Mouse (Mus musculus) kidney, postnatal 0 days (tissue): ENCODE measurements at regions not wholly inside any gene's neighbourhood (a gene's known extent, or its start where the extent isn't known, plus 50 kb on each side); places are given as distances from the start of the nearest gene placed in this dataset.

ENCODE experiments used
- ATAC-seq: fragments of 200-750 bp; cut with Nextera tagmentation; replicated peaks from 2 replicates; pipeline ENCODE4 v1.8.0; 2017; ENCODE audit warnings: low read depth, moderate number of reproducible peaks, moderate TSS enrichment, moderate library complexity; ENCODE audit not compliant: low FRiP score
- DNase-seq: peaks from one replicate; pipeline ENCODE4 v3.0.0-alpha.2; 2016; ENCODE audit warnings: low spot score
- H3K27ac ChIP-seq: fragments of 300-500 bp; sonication (generic); 2 replicates; pipeline ENCODE4 v1.5.1; 2014; ENCODE audit warnings: mild to moderate bottlenecking
- H3K27me3 ChIP-seq: fragments of 300-500 bp; sonication (generic); 2 replicates; pipeline ENCODE4 v1.6.1; 2014; ENCODE audit warnings: low read length, mixed read lengths; ENCODE audit not compliant: insufficient read depth
- H3K36me3 ChIP-seq: fragments of 300-500 bp; sonication (generic); 2 replicates; pipeline ENCODE4 v1.6.1; 2014; ENCODE audit warnings: low read length, mixed read lengths; ENCODE audit not compliant: insufficient read depth
- H3K4me1 ChIP-seq: fragments of 300-500 bp; sonication (generic); replicated peaks from 2 replicates; pipeline ENCODE4 v1.6.1; 2014; ENCODE audit warnings: antibody characterized with exemption, low read length, mixed read lengths; ENCODE audit not compliant: insufficient read depth
- H3K4me2 ChIP-seq: fragments of 300-500 bp; sonication (generic); 2 replicates; pipeline ENCODE4 v1.6.1; 2014; ENCODE audit warnings: mild to moderate bottlenecking, low read length, moderate library complexity, mixed read lengths
- H3K4me3 ChIP-seq: fragments of 300-500 bp; sonication (generic); replicated peaks from 2 replicates; pipeline ENCODE4 v1.5.1; 2014; ENCODE audit warnings: low read depth, low read length
- H3K9ac ChIP-seq: fragments of 300-500 bp; sonication (generic); 2 replicates; pipeline ENCODE4 v1.6.1; 2014; ENCODE audit warnings: low read depth, low read length
- H3K9me3 ChIP-seq: fragments of 300-500 bp; sonication (generic); replicated peaks from 2 replicates; pipeline ENCODE4 v1.6.1; 2016; ENCODE audit warnings: low read length, inconsistent platforms, mixed read lengths
- CTCF ChIP-seq: IDR thresholded peaks from 2 replicates; pipeline ENCODE4 v1.5.1; 2016; ENCODE audit warnings: antibody characterized with exemption, low read depth, mild to moderate bottlenecking, moderate library complexity
- WGBS: fragments of 180-500 bp; shearing (Covaris S2); extraction: QIAGEN DNeasy Blood & Tissue Kit; methylation state at CpG from one replicate; pipeline ENCODE4 v1.1.7; 2014; 5-methylcytosine and 5-hydroxymethylcytosine counted together

- Histone ChIP-seq H3K27ac (no peak overlapping the region), H3K9me3 (no peaks in the 10 kb centered on the region), H3K4me2 (no peak overlapping the region), H3K4me1 (peaks cover 6% of the 10 kb centered on the region; the same call in 1 of the 2 replicates), H3K4me3 (no peak overlapping the region), H3K36me3 (no peaks in the 10 kb centered on the region), H3K9ac (no peak overlapping the region), H3K27me3 (no peaks in the 10 kb centered on the region)
- 89% methylated on average over 5 of the region's 5 CpGs for whole genome bisulfite sequencing
- DNase-seq (no peak), ATAC-seq (no peak)
- TF ChIP-seq CTCF, result no peak
These were observed 527.4 kb downstream of the Nfib start for GRCm38 (mm10) chr4:82178112-82178511.

DNA sequence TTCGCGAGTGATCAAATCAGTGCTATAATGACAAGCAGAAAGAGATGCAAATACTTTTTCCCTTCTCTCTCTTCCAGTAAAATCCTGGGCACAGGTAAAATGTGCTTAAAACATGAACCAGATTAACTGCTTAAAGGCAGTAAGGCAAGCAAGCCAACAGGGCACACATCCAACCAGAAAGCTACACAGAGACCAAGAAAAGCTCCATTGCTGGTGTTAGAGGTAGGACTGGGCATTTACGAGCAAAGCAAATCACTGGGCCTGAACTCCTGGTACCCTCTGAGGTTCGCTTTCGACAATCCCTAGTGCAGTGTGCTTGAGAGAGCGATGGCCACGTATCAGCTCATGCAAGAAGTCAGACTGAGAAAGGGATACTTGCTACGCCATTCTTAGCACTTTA, 528.8 kb downstream of the Nfib start:
- H3K9ac ChIP-seq, result no peak overlapping the region
- 91% methylated on average over 8 of the region's 8 CpGs for WGBS
- H3K27me3 ChIP-seq, result no peaks in the 10 kb centered on the region
- H3K27ac ChIP-seq, result no peak overlapping the region
- no peak overlapping the region for H3K4me3 ChIP-seq
- DNase-seq, result no peak
- peaks cover 6% of the 10 kb centered on the region; the same call in 1 of the 2 replicates for H3K4me1 ChIP-seq
- no peak for TF ChIP-seq CTCF
- no peak overlapping the region for H3K4me2 ChIP-seq
- no peak for ATAC-seq
- H3K9me3 ChIP-seq, result no peaks in the 10 kb centered on the region
- no peaks in the 10 kb centered on the region for H3K36me3 ChIP-seq

DNA sequence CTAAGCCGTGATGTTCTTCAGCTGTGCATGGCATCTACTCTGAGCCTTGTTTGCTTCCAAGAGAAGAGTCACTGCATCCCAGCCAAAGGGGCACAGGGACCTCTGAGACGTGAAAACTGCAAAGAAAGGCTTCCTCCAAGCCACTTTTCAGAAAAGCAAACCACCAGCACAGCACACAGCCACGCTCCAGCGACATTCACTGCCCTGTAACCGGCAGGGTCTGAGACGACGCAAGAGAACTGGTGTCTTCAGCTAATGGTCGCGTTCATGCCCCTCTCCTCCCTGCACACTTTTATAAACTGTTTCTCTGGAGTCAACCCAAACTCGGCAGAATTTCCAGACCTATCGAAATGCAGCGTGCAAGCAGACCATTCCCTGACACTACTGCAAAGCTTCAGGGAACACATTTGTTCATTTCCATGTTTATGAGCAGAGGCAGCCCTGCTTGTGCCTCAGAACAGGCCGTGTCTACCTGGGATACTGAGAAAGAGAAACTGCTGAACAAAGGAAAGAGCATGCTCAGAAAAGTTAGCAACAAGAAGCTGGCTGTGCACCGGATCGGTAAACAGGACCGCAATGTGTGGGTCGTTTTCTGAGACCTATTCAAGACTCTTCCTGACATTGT, 532.0 kb downstream of the Nfib start:
- DNase-seq (no peak), ATAC-seq (no peak)
- no peak overlapping the region for H3K27ac ChIP-seq
- no peak for TF ChIP-seq CTCF
- no peaks in the 10 kb centered on the region for H3K9me3 ChIP-seq
- H3K36me3 ChIP-seq, result no peaks in the 10 kb centered on the region
- peaks cover 6% of the 10 kb centered on the region; the same call in 1 of the 2 replicates for H3K4me1 ChIP-seq
- no peak overlapping the region for H3K4me3 ChIP-seq
- H3K9ac ChIP-seq, result 0 out of 2 replicates have a peak overlapping the region, but pooled peaks have one; percentile 35
- H3K27me3 ChIP-seq, result no peaks in the 10 kb centered on the region
- H3K4me2 ChIP-seq, result 0 out of 2 replicates have a peak overlapping the region, but pooled peaks have one; percentile 19
- 54% methylated on average over 17 of the region's 17 CpGs for WGBS

DNA sequence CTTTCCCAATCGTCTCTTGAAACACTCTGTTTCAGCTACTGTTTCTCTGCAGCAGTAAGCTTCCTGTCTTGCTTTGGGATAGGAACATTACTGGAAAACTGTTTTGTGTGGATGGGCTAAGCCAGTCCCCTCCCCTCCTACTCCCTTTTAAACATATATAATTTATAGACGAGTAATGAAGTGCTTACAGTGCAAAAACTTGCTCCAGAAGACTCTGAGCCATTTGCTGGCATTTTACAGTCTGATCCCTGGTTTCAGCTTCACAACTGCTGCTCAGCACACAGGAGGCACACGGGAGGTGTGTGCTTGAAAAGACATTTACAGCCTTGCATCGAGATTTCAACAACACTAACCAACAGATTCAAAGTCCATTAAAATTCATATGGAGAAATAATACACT, 534.6 kb downstream of the Nfib start:
- H3K27me3 ChIP-seq, result no peaks in the 10 kb centered on the region
- WGBS, result 25% methylated on average over 4 of the region's 4 CpGs
- H3K4me3 ChIP-seq, result no peak overlapping the region
- H3K9me3 ChIP-seq, result no peaks in the 10 kb centered on the region
- ATAC-seq (no peak), DNase-seq (peak; percentile 10)
- TF ChIP-seq CTCF, result no peak
- H3K27ac ChIP-seq, result no peak overlapping the region
- H3K4me2 ChIP-seq, result no peak overlapping the region
- no peak overlapping the region for H3K9ac ChIP-seq
- no peaks in the 10 kb centered on the region for H3K36me3 ChIP-seq
- H3K4me1 ChIP-seq, result peaks cover 6% of the 10 kb centered on the region; the same call in 1 of the 2 replicates

- Histone ChIP-seq H3K9me3 (no peaks in the 10 kb centered on the region), H3K27me3 (no peaks in the 10 kb centered on the region), H3K4me2 (no peak overlapping the region), H3K27ac (no peak overlapping the region), H3K4me1 (no peaks in the 10 kb centered on the region), H3K36me3 (no peaks in the 10 kb centered on the region), H3K4me3 (no peak overlapping the region), H3K9ac (no peak overlapping the region)
- DNase-seq (no peak), ATAC-seq (no peak)
- no peak for TF ChIP-seq CTCF
- WGBS, result 56% methylated on average over 5 of the region's 5 CpGs
These were observed 537.5 kb downstream of the Nfib start for GRCm38 (mm10) chr4:82168032-82168431.

DNA sequence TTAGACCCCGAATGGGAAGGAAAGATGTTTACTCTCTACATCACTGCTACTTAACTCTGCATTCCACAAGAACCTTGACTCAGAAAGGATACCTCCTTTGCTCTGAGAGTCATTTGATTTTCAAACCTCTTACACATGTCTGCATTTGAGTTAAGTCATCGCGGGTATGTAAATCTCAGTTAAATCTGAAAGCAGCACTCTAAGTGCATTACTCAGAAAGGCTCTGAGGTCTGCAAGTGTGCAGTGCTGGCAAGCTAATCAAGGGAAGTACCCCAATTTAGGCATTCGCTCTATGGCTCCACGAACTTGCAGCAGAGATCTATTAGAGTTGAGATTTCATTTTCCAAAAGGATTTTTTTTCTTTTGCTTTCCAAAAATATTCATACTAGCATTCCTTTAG, 538.2 kb downstream of the Nfib start:
- Histone ChIP-seq H3K4me3 (no peak overlapping the region), H3K4me1 (no peaks in the 10 kb centered on the region), H3K9me3 (no peaks in the 10 kb centered on the region), H3K27ac (no peak overlapping the region), H3K9ac (no peak overlapping the region), H3K36me3 (no peaks in the 10 kb centered on the region), H3K4me2 (no peak overlapping the region), H3K27me3 (no peaks in the 10 kb centered on the region)
- DNase-seq (no peak), ATAC-seq (no peak)
- no peak for TF ChIP-seq CTCF
- 67% methylated on average over 5 of the region's 5 CpGs for WGBS

DNA sequence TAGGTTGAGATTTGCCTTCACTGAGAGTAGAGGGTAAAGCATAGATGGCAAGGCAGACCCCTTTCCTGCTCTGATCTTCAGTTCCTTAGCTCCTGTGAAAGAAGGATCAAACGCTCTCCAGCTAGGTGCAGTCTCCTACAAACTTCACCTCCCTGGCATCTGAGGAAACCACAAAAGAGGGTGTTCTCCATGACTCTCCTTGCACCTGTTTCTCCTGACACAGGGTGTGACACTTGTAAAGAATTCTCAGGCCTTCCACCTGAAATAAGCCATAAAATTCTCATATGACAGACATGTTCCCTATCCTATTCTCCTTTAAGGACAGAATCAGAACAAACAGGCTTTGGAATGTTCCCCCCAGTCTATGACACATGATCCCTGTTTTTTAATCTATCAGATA, 538.7 kb downstream of the Nfib start:
- Histone ChIP-seq H3K36me3 (no peaks in the 10 kb centered on the region), H3K9ac (no peak overlapping the region), H3K27ac (no peak overlapping the region), H3K4me2 (no peak overlapping the region), H3K9me3 (no peaks in the 10 kb centered on the region), H3K27me3 (no peaks in the 10 kb centered on the region), H3K4me3 (no peak overlapping the region), H3K4me1 (no peaks in the 10 kb centered on the region)
- TF ChIP-seq CTCF, result no peak
- DNase-seq (no peak), ATAC-seq (no peak)
- WGBS, result 77% methylated on average over 1 of the region's 1 CpGs
